Mouse (Mus musculus): ENCODE results near the gene Tubg1. TPM values are rescaled to one million over a fixed set of nuclear protein-coding genes. Genes with fewer than 3 reads are reported as not detected.

Tubg1 gene
- total RNA-seq, 1 experiment from 2014 or later: 32.5 TPM

- ATAC-seq (replicated peaks; ENCODE audit: low read depth, poor library complexity, severe bottlenecking): no peak
These were observed 55.3 kb downstream of the Tubg1 start, which contains the start of gene Ccr10 for GRCm38 (mm10) chr11:101174851-101175628. Gene Ccr10 (minus strand): TSS chr11:101175443.

- no peak for ATAC-seq (replicated peaks; ENCODE audit: low read depth, poor library complexity, severe bottlenecking)
These were observed 55.9 kb downstream of the Tubg1 start for GRCm38 (mm10) chr11:101175636-101176116.

Other genes with a start within 250 kb of the Tubg1 start
- 59.6 and 74.9 TPM in 2 replicates for gene Stat3, start 180.4 kb upstream of the Tubg1 start, total RNA-seq (2017)
- 8.4 and 10.6 TPM in 2 replicates for gene Cavin1, start 149.1 kb upstream of the Tubg1 start, total RNA-seq (2017)
- gene Atp6v0a1, start 110.5 kb upstream of the Tubg1 start, total RNA-seq (2017): 16.2 and 25.9 TPM in 2 replicates
- gene Naglu, start 49.9 kb upstream of the Tubg1 start, total RNA-seq (2017): 4.5 and 8.3 TPM in 2 replicates
- 1.2 TPM in 1 of 2 replicates, not detected in the other for gene Hsd17b1, start 41.5 kb upstream of the Tubg1 start, total RNA-seq (2017)
- 13.3 and 23.2 TPM in 2 replicates for gene Coasy, start 37.4 kb upstream of the Tubg1 start, total RNA-seq (2017)
- gene Mlx, start 32.7 kb upstream of the Tubg1 start, total RNA-seq (2017): 30.0 and 31.1 TPM in 2 replicates
- 46.7 and 57.6 TPM in 2 replicates for gene Psmc3ip, start 24.5 kb upstream of the Tubg1 start, total RNA-seq (2017)
- 21.7 and 32.1 TPM in 2 replicates for gene Retreg3, start within 50 bp of the Tubg1 start, total RNA-seq (2017)
- not detected in 2 replicates for gene Tubg2, start 36.0 kb downstream of the Tubg1 start, total RNA-seq (2017)
- 0.05 TPM in 2 replicates for gene Cntnap1, start 50.6 kb downstream of the Tubg1 start, total RNA-seq (2017)
- gene Plekhh3, start 51.4 kb downstream of the Tubg1 start, total RNA-seq (2017): 0.15 and 0.32 TPM in 2 replicates
- not detected in 2 replicates for gene Ccr10, start 55.5 kb downstream of the Tubg1 start, total RNA-seq (2017)
- 15.3 and 22.8 TPM in 2 replicates for gene Ezh1, start 106.5 kb downstream of the Tubg1 start, total RNA-seq (2017)
- gene Ramp2, start 126.1 kb downstream of the Tubg1 start, total RNA-seq (2017): 0.58 TPM in 1 of 2 replicates, not detected in the other
- 51.5 and 61.9 TPM in 2 replicates for gene Vps25, start 133.8 kb downstream of the Tubg1 start, total RNA-seq (2017)
- not detected in 2 replicates for gene Wnk4, start 140.6 kb downstream of the Tubg1 start, total RNA-seq (2017)
- 1.5 and 5.4 TPM in 2 replicates for gene Cntd1, start 159.1 kb downstream of the Tubg1 start, total RNA-seq (2017)
- 34.3 and 43.1 TPM in 2 replicates for gene Coa3, start 159.2 kb downstream of the Tubg1 start, total RNA-seq (2017)
- gene Becn1, start 182.3 kb downstream of the Tubg1 start, total RNA-seq (2017): 152 and 208 TPM in 2 replicates
- gene Psme3, start 196.3 kb downstream of the Tubg1 start, total RNA-seq (2017): 112 and 153 TPM in 2 replicates
- 0.78 and 2.4 TPM in 2 replicates for gene Aoc2, start 205.1 kb downstream of the Tubg1 start, total RNA-seq (2017)
- gene Aoc3, start 210.7 kb downstream of the Tubg1 start, total RNA-seq (2017): under 0.01 and 0.29 TPM in 2 replicates
- not detected in 2 replicates for gene G6pc, start 247.6 kb downstream of the Tubg1 start, total RNA-seq (2017)